Mouse (Mus musculus): ENCODE data around the gene Mcu.

The Mcu gene

GRCm38 (mm10) chr10:59538767-59539532 is 77.5 kb downstream of the Mcu start:
- DNase-seq (ENCODE audit: extremely low spot score, low read depth, low spot score), result no peak

- no peak for DNase-seq (ENCODE audit: extremely low spot score, low read depth, low spot score)
Observed at GRCm38 (mm10) chr10:59538063-59538462, 78.4 kb downstream of the Mcu start.

GRCm38 (mm10) chr10:59537579-59537978 is 78.9 kb downstream of the Mcu start:
- no peak for DNase-seq (ENCODE audit: extremely low spot score, low read depth, low spot score)

GRCm38 (mm10) chr10:59532256-59532655 is 84.2 kb downstream of the Mcu start:
- DNase-seq (ENCODE audit: extremely low spot score, low read depth, low spot score), result no peak

GRCm38 (mm10) chr10:59527819-59528218 is 88.7 kb downstream of the Mcu start:
- DNase-seq (ENCODE audit: extremely low spot score, low read depth, low spot score), result no peak

GRCm38 (mm10) chr10:59527311-59527710 is 89.2 kb downstream of the Mcu start:
- DNase-seq (ENCODE audit: extremely low spot score, low read depth, low spot score), result no peak

- no peak for DNase-seq (ENCODE audit: extremely low spot score, low read depth, low spot score)
Observed at GRCm38 (mm10) chr10:59524675-59525074, 91.8 kb downstream of the Mcu start.

GRCm38 (mm10) chr10:59523826-59524331 is 92.6 kb downstream of the Mcu start:
- no peak for DNase-seq (ENCODE audit: extremely low spot score, low read depth, low spot score)

GRCm38 (mm10) chr10:59520701-59521100 is 95.8 kb downstream of the Mcu start:
- no peak for DNase-seq (ENCODE audit: extremely low spot score, low read depth, low spot score)

- DNase-seq (ENCODE audit: extremely low spot score, low read depth, low spot score), result no peak
Observed at GRCm38 (mm10) chr10:59519411-59519810, 97.1 kb downstream of the Mcu start.

GRCm38 (mm10) chr10:59517201-59517600 is 99.3 kb downstream of the Mcu start:
- DNase-seq (ENCODE audit: extremely low spot score, low read depth, low spot score), result no peak

- DNase-seq (ENCODE audit: extremely low spot score, low read depth, low spot score), result no peak
Observed at GRCm38 (mm10) chr10:59514739-59515464, 101.6 kb downstream of the Mcu start.

- DNase-seq (ENCODE audit: extremely low spot score, low read depth, low spot score), result no peak
Observed at GRCm38 (mm10) chr10:59512173-59512572, 104.3 kb downstream of the Mcu start.

- DNase-seq (ENCODE audit: extremely low spot score, low read depth, low spot score), result peak; percentile 77
Observed at GRCm38 (mm10) chr10:59511427-59511963, 105.0 kb downstream of the Mcu start.

GRCm38 (mm10) chr10:59510713-59511426 is 105.6 kb downstream of the Mcu start:
- DNase-seq (ENCODE audit: extremely low spot score, low read depth, low spot score), result peak; percentile 16

GRCm38 (mm10) chr10:59509197-59509596 is 107.3 kb downstream of the Mcu start:
- no peak for DNase-seq (ENCODE audit: extremely low spot score, low read depth, low spot score)

- DNase-seq (ENCODE audit: extremely low spot score, low read depth, low spot score), result no peak
Observed at GRCm38 (mm10) chr10:59506711-59507110, 109.8 kb downstream of the Mcu start.

GRCm38 (mm10) chr10:59504291-59504690 is 112.2 kb downstream of the Mcu start:
- DNase-seq (ENCODE audit: extremely low spot score, low read depth, low spot score), result peak; percentile 14

GRCm38 (mm10) chr10:59503433-59504210 is 112.9 kb downstream of the Mcu start:
- peak; percentile 8 for DNase-seq (ENCODE audit: extremely low spot score, low read depth, low spot score)

- no peak for DNase-seq (ENCODE audit: extremely low spot score, low read depth, low spot score)
Observed at GRCm38 (mm10) chr10:59502381-59502780, 114.1 kb downstream of the Mcu start.
